Mouse (Mus musculus): Measurements from ENCODE around the gene Gdf1. TPM values are rescaled to one million over a fixed set of nuclear protein-coding genes. Genes with fewer than 3 reads are reported as not detected.

Gdf1 gene
- total RNA-seq, 1 experiment, result 7.5 TPM

GRCm38 (mm10) chr8:70284421-70284820 is 45.2 kb upstream of the Gdf1 start:
- Histone ChIP-seq H3K27ac (ENCODE audit: insufficient read depth, low read depth, low read length, poor library complexity, severe bottlenecking) (no peak overlapping the region), H3K9ac (ENCODE audit: insufficient read depth, low read depth, low read length, poor library complexity, severe bottlenecking) (no peak overlapping the region), H3K4me1 (ENCODE audit: control insufficient read depth in 2 of 2, insufficient read depth in 2 of 2, low read length in 2 of 2, poor library complexity in 1 of 2) (peaks cover 4 to 22% of the 10 kb centered on the region in 2 experiments; a peak in 3 of 4 replicates), H3K36me3 (ENCODE audit: control insufficient read depth, insufficient read depth, low read length, poor library complexity, severe bottlenecking) (peaks cover 25% of the 10 kb centered on the region; the same call in 1 of the 2 replicates), H3K9me3 (ENCODE audit: control insufficient read depth, insufficient read depth, low read depth, low read length) (no peaks in the 10 kb centered on the region), H3K4me3 (ENCODE audit: insufficient read depth in 1 of 2, low read depth in 1 of 2, low read length in 2 of 2, poor library complexity in 1 of 2, severe bottlenecking in 1 of 2) (no peak overlapping the region)
- DNase-seq (ENCODE audit: low read depth, low spot score), result no peak
- TF ChIP-seq CHD2 (IDR thresholded peaks at IDR 0.05; ENCODE audit: low read depth, low read length), result no peak
- TF ChIP-seq ZC3H11A (IDR thresholded peaks at IDR 0.05; ENCODE audit: borderline replicate concordance, low read depth, low read length), result no peak
- no peak for TF ChIP-seq ZNF384 (IDR thresholded peaks at IDR 0.05; ENCODE audit: low read depth, low read length)
- TF ChIP-seq HCFC1 (IDR thresholded peaks at IDR 0.05; ENCODE audit: borderline replicate concordance, insufficient read depth, low read length), result no peak
- TF ChIP-seq MAFK (IDR thresholded peaks at IDR 0.05; ENCODE audit: insufficient read depth, low read depth, low read length), result no peak
- in situ Hi-C loops (cut with MboI; ENCODE audit: low sequenced_read_pairs in 2 of 2, unreplicated experiment in 2 of 2), result no loop called here

GRCm38 (mm10) chr8:70285304-70285703 is 44.3 kb upstream of the Gdf1 start:
- no peak overlapping the region for H3K4me3 ChIP-seq (ENCODE audit: insufficient read depth in 1 of 2, low read depth in 1 of 2, low read length in 2 of 2, poor library complexity in 1 of 2, severe bottlenecking in 1 of 2)
- H3K4me1 ChIP-seq (ENCODE audit: control insufficient read depth in 2 of 2, insufficient read depth in 2 of 2, low read length in 2 of 2, poor library complexity in 1 of 2), result peaks cover 4 to 21% of the 10 kb centered on the region in 2 experiments; a peak in 3 of 4 replicates
- H3K36me3 ChIP-seq (ENCODE audit: control insufficient read depth, insufficient read depth, low read length, poor library complexity, severe bottlenecking), result peaks cover 30% of the 10 kb centered on the region; the same call in 1 of the 2 replicates
- no peak overlapping the region for H3K27ac ChIP-seq (ENCODE audit: insufficient read depth, low read depth, low read length, poor library complexity, severe bottlenecking)
- TF ChIP-seq CHD2 (IDR thresholded peaks at IDR 0.05; ENCODE audit: low read depth, low read length), result no peak
- TF ChIP-seq HCFC1 (IDR thresholded peaks at IDR 0.05; ENCODE audit: borderline replicate concordance, insufficient read depth, low read length), result no peak
- no peak for TF ChIP-seq ZNF384 (IDR thresholded peaks at IDR 0.05; ENCODE audit: low read depth, low read length)
- no peak for TF ChIP-seq ZC3H11A (IDR thresholded peaks at IDR 0.05; ENCODE audit: borderline replicate concordance, low read depth, low read length)
- TF ChIP-seq MAFK (IDR thresholded peaks at IDR 0.05; ENCODE audit: insufficient read depth, low read depth, low read length), result no peak
- DNase-seq (ENCODE audit: low read depth, low spot score), result no peak
- H3K9ac ChIP-seq (ENCODE audit: insufficient read depth, low read depth, low read length, poor library complexity, severe bottlenecking), result no peak overlapping the region
- in situ Hi-C loops (cut with MboI; ENCODE audit: low sequenced_read_pairs in 2 of 2, unreplicated experiment in 2 of 2), result no loop called here
- H3K9me3 ChIP-seq (ENCODE audit: control insufficient read depth, insufficient read depth, low read depth, low read length), result no peaks in the 10 kb centered on the region

DNA sequence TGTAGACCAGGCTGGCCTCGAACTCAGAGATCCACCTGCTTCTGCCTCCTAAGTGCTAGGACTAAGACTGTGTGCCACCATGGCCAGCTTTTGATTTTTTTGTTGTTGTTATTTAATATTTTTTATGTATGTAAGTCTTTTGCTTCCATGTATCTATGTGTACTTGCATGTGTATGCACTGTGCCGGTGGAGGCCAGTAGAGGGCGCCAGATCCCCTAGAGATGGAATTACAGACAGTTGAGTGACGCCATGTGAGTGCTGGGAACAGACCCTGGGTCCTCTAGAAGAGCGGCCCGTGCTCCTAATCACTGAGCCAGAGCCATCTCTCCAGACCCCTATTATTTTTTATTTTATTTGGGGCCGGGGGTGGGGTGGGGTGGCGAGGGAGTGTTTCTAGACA is 42.9 kb upstream of the Gdf1 start:
- TF ChIP-seq ZC3H11A (IDR thresholded peaks at IDR 0.05; ENCODE audit: borderline replicate concordance, low read depth, low read length) (no peak), CHD2 (IDR thresholded peaks at IDR 0.05; ENCODE audit: low read depth, low read length) (no peak), MAFK (IDR thresholded peaks at IDR 0.05; ENCODE audit: insufficient read depth, low read depth, low read length) (no peak), ZNF384 (IDR thresholded peaks at IDR 0.05; ENCODE audit: low read depth, low read length) (no peak), HCFC1 (IDR thresholded peaks at IDR 0.05; ENCODE audit: borderline replicate concordance, insufficient read depth, low read length) (no peak; the same call in 1 of the 2 replicates)

GRCm38 (mm10) chr8:70293988-70294405 is 35.6 kb upstream of the Gdf1 start:
- Histone ChIP-seq H3K9me3 (ENCODE audit: control insufficient read depth, insufficient read depth, low read depth, low read length) (no peaks in the 10 kb centered on the region), H3K4me3 (ENCODE audit: insufficient read depth in 1 of 2, low read depth in 1 of 2, low read length in 2 of 2, poor library complexity in 1 of 2, severe bottlenecking in 1 of 2) (no peak overlapping the region), H3K36me3 (ENCODE audit: control insufficient read depth, insufficient read depth, low read length, poor library complexity, severe bottlenecking) (peaks cover 76% of the 10 kb centered on the region), H3K4me1 (ENCODE audit: control insufficient read depth in 2 of 2, insufficient read depth in 2 of 2, low read length in 2 of 2, poor library complexity in 1 of 2) (peaks cover 0 to 4% of the 10 kb centered on the region in 2 experiments; a peak in 3 of 4 replicates), H3K9ac (ENCODE audit: insufficient read depth, low read depth, low read length, poor library complexity, severe bottlenecking) (no peak overlapping the region), H3K27ac (ENCODE audit: insufficient read depth, low read depth, low read length, poor library complexity, severe bottlenecking) (no peak overlapping the region)
- no peak for TF ChIP-seq ZC3H11A (IDR thresholded peaks at IDR 0.05; ENCODE audit: borderline replicate concordance, low read depth, low read length)
- TF ChIP-seq ZNF384 (IDR thresholded peaks at IDR 0.05; ENCODE audit: low read depth, low read length), result no peak
- no peak for TF ChIP-seq CHD2 (IDR thresholded peaks at IDR 0.05; ENCODE audit: low read depth, low read length)
- TF ChIP-seq MAFK (IDR thresholded peaks at IDR 0.05; ENCODE audit: insufficient read depth, low read depth, low read length), result no peak
- no peak for TF ChIP-seq HCFC1 (IDR thresholded peaks at IDR 0.05; ENCODE audit: borderline replicate concordance, insufficient read depth, low read length)
- DNase-seq (ENCODE audit: low read depth, low spot score), result no peak
- in situ Hi-C loops (cut with MboI; ENCODE audit: low sequenced_read_pairs in 2 of 2, unreplicated experiment in 2 of 2), result no loop called here

More for the DNA sequence above, 42.9 kb upstream of the Gdf1 start:
- DNase-seq (ENCODE audit: low read depth, low spot score), result peak; percentile 59
- Histone ChIP-seq H3K9ac (ENCODE audit: insufficient read depth, low read depth, low read length, poor library complexity, severe bottlenecking) (no peak overlapping the region), H3K4me3 (ENCODE audit: insufficient read depth in 1 of 2, low read depth in 1 of 2, low read length in 2 of 2, poor library complexity in 1 of 2, severe bottlenecking in 1 of 2) (no peak overlapping the region), H3K4me1 (ENCODE audit: control insufficient read depth in 2 of 2, insufficient read depth in 2 of 2, low read length in 2 of 2, poor library complexity in 1 of 2) (peaks cover 0 to 11% of the 10 kb centered on the region in 2 experiments; a peak in 2 of 4 replicates), H3K27ac (ENCODE audit: insufficient read depth, low read depth, low read length, poor library complexity, severe bottlenecking) (no peak overlapping the region), H3K36me3 (ENCODE audit: control insufficient read depth, insufficient read depth, low read length, poor library complexity, severe bottlenecking) (peaks cover 42% of the 10 kb centered on the region; the same call in 1 of the 2 replicates), H3K9me3 (ENCODE audit: control insufficient read depth, insufficient read depth, low read depth, low read length) (no peaks in the 10 kb centered on the region)
- in situ Hi-C loops (cut with MboI; ENCODE audit: low sequenced_read_pairs in 2 of 2, unreplicated experiment in 2 of 2), result no loop called here
